Mouse (Mus musculus): ENCODE data around the gene Shc1.

The Shc1 gene

DNA sequence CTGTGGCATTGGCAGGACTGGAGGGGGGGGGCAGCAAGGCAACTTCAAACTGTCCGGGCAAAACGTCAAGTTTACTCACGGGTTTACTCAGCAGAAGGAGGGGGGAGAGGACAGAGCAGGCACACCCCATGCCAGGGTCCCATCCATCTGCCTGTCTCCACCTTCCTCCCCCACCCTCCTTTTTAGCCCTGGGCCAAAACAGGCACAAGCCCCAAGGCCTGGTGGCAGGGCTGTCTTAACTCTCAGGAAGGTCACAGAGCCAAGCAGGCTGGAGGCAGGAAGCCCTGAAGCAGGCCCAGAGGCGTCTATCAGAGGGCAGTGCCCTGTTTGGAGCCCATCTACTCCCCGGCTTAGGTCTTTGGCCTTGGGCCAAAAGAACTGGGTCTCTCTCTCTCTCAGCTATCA is 28.1 kb upstream of the Shc1 start:
- peak; percentile 45 for DNase-seq (ENCODE audit: low read depth, low spot score)

DNA sequence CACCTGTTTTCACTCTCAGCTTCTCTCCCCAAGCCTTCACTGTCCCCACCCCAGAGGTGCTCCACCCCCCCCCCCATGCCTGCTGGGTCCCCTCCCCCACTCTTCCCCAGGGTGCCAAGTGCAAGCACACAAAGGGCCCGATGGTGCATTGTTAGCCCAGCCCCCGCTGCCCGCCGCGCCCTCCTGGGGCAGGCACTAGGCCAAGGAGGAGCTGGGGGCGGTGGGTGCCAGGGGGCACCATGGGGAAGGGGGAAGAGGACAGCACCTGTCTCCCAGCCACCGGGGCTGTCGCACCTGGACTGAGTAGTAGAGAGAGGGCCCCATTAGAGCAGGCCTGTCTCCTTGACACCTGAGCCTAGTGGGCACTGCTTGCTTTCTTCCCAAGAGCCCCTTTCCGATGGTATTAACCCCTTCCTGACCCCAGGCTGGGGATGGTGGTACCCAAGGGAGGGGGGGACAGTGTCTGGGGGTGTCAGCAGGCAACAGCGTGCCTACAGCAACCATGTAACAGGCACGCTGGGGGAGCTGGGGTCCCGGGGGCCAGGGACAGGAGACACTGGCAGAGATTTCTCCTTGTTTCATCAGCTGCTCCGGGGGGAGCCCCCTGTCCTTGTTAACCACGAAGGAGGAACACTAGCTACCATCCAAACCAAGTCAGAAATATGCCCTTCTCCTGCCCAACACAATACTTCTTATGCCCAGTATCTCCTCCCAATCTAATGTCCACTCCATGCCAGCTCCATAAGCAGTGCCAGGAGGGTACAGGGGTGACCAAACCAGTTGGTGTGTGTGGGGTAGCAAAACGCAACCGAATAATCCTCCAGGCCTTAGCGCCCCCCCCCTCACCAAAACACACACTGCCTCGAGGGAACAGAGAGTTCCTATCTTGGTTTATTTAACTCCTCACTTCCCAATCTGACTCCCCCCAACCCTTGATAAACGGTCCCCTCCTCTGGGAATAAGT is 27.3 kb upstream of the Shc1 start:
- DNase-seq (ENCODE audit: low read depth, low spot score): peak; percentile 62

DNA sequence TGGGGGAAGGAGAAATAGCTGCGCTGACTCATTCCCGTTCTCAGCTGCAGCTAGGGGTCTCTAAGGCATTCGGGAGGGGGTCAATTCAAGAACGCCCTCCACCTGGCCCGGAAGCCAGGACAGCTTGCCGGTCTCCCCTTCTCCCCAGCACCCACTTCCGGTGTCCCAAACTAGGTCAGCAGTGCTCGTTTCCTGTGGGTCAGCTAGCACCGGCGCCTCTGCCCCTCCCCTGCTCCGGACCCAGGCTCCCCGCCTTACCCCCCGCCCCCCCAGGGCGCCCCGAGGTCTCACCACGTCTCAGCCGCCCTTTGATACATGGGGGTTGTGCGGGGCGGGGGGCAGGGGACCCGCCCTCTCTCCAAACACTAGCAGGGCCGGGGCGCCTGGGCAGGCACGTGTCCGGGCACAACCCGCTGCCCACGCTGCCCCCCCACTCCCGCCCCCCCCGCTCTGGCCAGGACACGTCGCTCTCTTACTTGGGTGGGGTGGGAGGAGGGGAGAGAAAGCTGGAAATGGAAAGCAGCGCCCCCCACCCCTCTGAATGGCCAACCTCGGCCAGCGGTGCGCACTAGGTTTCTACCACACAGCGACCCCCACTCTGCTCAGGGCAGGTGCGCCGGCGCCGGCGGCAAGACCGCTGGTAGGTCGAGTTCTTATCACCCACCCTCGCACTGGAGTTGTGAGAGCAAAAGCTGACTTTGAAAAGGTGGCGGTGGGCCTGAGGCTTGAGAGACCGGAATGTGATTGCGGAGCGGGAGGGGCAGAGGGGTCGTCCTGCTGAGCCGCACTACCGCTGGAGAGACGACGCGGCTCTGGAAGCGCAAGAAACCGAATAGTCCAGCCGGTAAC is 26.4 kb upstream of the Shc1 start:
- peak; percentile 79 for DNase-seq (ENCODE audit: low read depth, low spot score)

DNA sequence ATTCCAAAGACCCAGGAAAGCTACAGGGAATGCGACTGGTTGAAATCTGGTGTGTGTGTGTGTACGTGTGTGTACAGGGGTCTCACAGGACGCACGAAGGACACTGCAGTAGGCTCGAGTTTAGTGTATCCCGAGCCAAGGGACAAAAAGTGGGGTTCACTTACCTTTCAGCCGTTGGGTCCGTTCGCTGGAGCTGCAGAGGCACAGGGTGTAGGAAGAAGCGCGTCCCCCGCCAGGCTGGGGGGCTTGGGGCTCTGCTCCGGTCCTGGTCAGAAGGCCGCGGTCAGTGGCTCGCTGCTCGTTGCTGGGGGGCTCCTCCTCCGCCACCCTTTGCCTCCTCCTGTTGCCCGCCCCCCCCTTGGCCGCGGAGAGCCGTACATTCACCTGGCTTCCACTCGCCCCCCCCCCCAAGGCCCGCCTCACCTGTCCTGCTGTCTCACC is 25.4 kb upstream of the Shc1 start:
- DNase-seq (ENCODE audit: low read depth, low spot score): no peak

DNA sequence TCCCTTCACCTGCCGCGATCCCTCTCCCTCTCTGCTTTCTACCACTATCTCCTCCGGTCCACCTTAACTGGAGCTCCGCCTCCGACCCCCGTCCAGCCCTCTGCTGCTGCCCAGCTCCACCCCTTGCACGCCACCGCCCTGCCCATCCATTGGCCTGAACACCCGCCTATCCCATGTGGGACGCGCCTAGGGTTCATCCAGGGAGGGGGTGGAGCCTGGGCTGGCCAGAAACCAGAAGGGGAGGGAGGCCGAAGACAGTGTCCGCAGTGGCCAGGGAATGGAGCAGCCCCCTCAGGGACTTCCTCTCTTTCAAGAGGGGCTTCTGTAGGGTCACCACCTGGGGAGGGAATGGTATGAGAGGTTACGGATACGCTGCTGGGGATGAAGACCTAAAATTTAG is 24.6 kb upstream of the Shc1 start:
- DNase-seq (ENCODE audit: low read depth, low spot score): peak; percentile 99

GRCm38 (mm10) chr3:89394006-89394893 is 24.0 kb upstream of the Shc1 start, which contains the start of gene Zbtb7b:
Gene Zbtb7b (minus strand): TSS chr3:89394776.
- DNase-seq (ENCODE audit: low read depth, low spot score): peak; percentile 90

GRCm38 (mm10) chr3:89394894-89395256 is 23.4 kb upstream of the Shc1 start:
- peak; percentile 94 for DNase-seq (ENCODE audit: low read depth, low spot score)

- DNase-seq (ENCODE audit: low read depth, low spot score): no peak
Measured at GRCm38 (mm10) chr3:89395419-89395805, 22.8 kb upstream of the Shc1 start.

DNA sequence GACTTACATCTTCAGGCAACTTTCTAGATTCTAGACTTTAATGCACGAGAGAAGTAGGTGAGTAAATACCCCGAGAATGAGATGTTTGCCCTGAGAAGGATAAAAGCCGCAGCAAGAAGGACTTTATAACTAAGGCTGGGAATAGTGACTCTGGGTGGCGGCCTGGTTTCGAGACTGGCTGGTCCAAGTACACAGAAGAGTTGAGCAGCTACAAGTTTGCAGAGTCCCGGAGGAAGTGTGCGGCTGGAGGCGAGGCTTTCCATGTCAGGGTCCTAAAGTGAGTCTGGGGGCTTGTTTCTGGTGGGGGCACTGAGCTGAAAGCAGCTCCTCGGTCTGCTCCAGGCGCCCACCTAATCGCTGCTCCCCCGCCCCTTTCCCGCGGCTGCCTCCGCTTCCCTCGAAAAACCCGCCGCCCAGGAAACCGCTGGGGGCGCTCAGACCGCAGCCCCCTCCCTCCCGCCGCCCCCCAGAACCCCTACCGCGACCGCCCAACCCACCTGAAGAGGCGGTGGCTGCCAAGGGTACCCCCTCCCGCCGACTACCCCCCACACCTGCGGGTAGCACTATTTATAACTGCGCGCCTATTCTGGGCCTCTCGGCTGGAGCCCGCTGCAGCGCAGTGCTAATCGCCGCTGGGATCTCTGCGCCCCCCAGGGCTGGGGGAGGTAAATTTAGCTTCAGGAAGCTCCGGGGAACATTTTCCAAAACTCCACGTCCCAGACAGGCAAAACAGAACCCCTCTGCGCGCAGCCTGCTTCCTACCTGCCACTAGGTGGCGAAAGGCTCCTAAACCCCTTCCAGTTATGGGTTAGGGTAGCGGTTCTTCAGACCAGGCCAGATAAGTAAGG is 22.2 kb upstream of the Shc1 start:
- DNase-seq (ENCODE audit: low read depth, low spot score): peak; percentile 83

GRCm38 (mm10) chr3:89396654-89397005 is 21.6 kb upstream of the Shc1 start:
- no peak for DNase-seq (ENCODE audit: low read depth, low spot score)

- DNase-seq (ENCODE audit: low read depth, low spot score): no peak
Measured at GRCm38 (mm10) chr3:89401329-89401728, 16.9 kb upstream of the Shc1 start.

DNA sequence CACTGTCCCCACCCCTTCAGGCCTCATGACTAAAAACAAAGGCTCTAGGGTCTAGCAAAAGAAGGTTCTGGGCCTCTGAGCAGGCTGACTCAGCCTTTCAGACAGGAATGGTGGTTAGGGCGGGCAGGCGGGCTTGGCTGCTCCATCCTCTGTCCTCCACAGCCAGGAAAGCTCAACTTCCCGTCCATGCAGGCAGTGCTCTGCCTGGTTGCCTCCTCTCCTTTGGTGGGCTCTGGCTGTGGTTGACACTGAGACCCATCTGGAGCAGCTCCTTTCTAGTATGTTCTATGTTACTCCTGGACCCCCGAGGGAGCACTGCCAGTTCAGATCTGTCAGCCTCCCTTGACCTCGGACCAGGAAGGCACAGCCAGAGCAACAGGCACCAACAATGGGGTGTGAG is 15.6 kb upstream of the Shc1 start, which contains the start of gene Lenep:
Lenep (minus strand) TSS at position 101 of the 400 bp plus-strand sequence.
- DNase-seq (ENCODE audit: low read depth, low spot score): no peak

DNA sequence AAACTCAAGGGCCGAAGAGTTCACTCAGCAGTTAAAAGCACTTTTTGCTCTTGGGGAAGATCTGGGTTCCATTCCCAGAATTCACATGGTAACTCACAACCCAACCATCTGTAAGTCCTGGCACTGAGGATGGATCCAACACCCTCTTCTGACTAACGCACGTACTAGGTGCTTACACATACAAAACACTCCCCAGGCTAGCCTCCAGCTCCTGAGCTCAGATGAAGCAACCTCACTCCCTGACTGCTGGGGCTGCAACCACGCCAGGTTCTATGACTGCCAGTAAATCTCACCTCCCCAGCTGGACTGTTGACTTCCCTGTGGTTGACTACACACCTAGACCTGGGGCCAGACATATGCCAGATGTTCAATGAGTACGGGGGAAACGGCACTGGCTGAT is 11.4 kb upstream of the Shc1 start:
- peak; percentile 55 for DNase-seq (ENCODE audit: low read depth, low spot score)

GRCm38 (mm10) chr3:89408448-89408847 is 9.8 kb upstream of the Shc1 start:
- no peak for DNase-seq (ENCODE audit: low read depth, low spot score)

DNA sequence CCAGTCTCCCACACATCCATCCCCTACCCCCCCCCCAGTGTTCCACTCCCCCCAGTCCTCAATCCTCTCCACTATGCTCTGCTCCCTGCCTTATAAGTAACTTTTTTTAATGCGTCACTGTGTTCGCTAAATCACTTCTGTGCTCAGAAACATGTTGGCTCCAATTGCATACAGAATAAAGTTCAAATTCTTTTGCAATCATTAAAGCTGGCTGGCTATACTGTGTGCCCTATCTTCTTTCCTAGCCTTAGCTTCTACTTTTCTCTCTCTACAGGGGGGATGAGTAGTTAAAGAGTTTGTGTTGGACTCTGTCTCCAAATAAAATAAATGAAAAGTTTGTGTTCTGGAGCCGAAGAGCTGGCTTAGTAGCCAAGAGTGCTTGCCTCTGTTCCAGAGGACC is 8.5 kb upstream of the Shc1 start:
- no peak for DNase-seq (ENCODE audit: low read depth, low spot score)

GRCm38 (mm10) chr3:89410864-89411263 is 7.4 kb upstream of the Shc1 start:
- DNase-seq (ENCODE audit: low read depth, low spot score): no peak

GRCm38 (mm10) chr3:89411490-89412393 is 6.5 kb upstream of the Shc1 start, which contains the start of gene Flad1:
Gene Flad1 (minus strand): TSS chr3:89411870.
- peak; percentile 100 for DNase-seq (ENCODE audit: low read depth, low spot score)

- no peak for DNase-seq (ENCODE audit: low read depth, low spot score)
Measured at GRCm38 (mm10) chr3:89416158-89416557, 2.1 kb upstream of the Shc1 start.

- DNase-seq (ENCODE audit: low read depth, low spot score): no peak
Measured at GRCm38 (mm10) chr3:89417131-89417530, 1.1 kb upstream of the Shc1 start.
